Mouse (Mus musculus) kidney, postnatal 0 days (tissue): ENCODE measurements around the gene Tgm2. TPM values are rescaled to one million over a fixed set of nuclear protein-coding genes. Genes with fewer than 3 reads are reported as not detected.

ENCODE experiments used
- ATAC-seq: fragments of 200-750 bp; cut with Nextera tagmentation; replicated peaks from 2 replicates; pipeline ENCODE4 v1.8.0; 2017; ENCODE audit warnings: low read depth, moderate number of reproducible peaks, moderate TSS enrichment, moderate library complexity; ENCODE audit not compliant: low FRiP score
- DNase-seq: peaks from one replicate; pipeline ENCODE4 v3.0.0-alpha.2; 2016; ENCODE audit warnings: low spot score
- H3K27ac ChIP-seq: fragments of 300-500 bp; sonication (generic); 2 replicates; pipeline ENCODE4 v1.5.1; 2014; ENCODE audit warnings: mild to moderate bottlenecking
- H3K27me3 ChIP-seq: fragments of 300-500 bp; sonication (generic); 2 replicates; pipeline ENCODE4 v1.6.1; 2014; ENCODE audit warnings: low read length, mixed read lengths; ENCODE audit not compliant: insufficient read depth
- H3K36me3 ChIP-seq: fragments of 300-500 bp; sonication (generic); 2 replicates; pipeline ENCODE4 v1.6.1; 2014; ENCODE audit warnings: low read length, mixed read lengths; ENCODE audit not compliant: insufficient read depth
- H3K4me1 ChIP-seq: fragments of 300-500 bp; sonication (generic); replicated peaks from 2 replicates; pipeline ENCODE4 v1.6.1; 2014; ENCODE audit warnings: antibody characterized with exemption, low read length, mixed read lengths; ENCODE audit not compliant: insufficient read depth
- H3K4me2 ChIP-seq: fragments of 300-500 bp; sonication (generic); 2 replicates; pipeline ENCODE4 v1.6.1; 2014; ENCODE audit warnings: mild to moderate bottlenecking, low read length, moderate library complexity, mixed read lengths
- H3K4me3 ChIP-seq: fragments of 300-500 bp; sonication (generic); replicated peaks from 2 replicates; pipeline ENCODE4 v1.5.1; 2014; ENCODE audit warnings: low read depth, low read length
- H3K9ac ChIP-seq: fragments of 300-500 bp; sonication (generic); 2 replicates; pipeline ENCODE4 v1.6.1; 2014; ENCODE audit warnings: low read depth, low read length
- H3K9me3 ChIP-seq: fragments of 300-500 bp; sonication (generic); replicated peaks from 2 replicates; pipeline ENCODE4 v1.6.1; 2016; ENCODE audit warnings: low read length, inconsistent platforms, mixed read lengths
- CTCF ChIP-seq: IDR thresholded peaks from 2 replicates; pipeline ENCODE4 v1.5.1; 2016; ENCODE audit warnings: antibody characterized with exemption, low read depth, mild to moderate bottlenecking, moderate library complexity
- WGBS: fragments of 180-500 bp; shearing (Covaris S2); extraction: QIAGEN DNeasy Blood & Tissue Kit; methylation state at CpG from one replicate; pipeline ENCODE4 v1.1.7; 2014; 5-methylcytosine and 5-hydroxymethylcytosine counted together
- polyA plus RNA-seq: library from polyadenylated mRNA; unstranded; fragments of >200 nt; fragmentation: Nextera tagmentation; extraction: Ambion mirVana; gene quantifications from 2 replicates; pipeline ENCODE4 v1.2.1, GENCODE M21; 2015

Gene Tgm2
- polyA plus RNA-seq, 1 experiment from 2014 or later: 26.9 TPM

DNA sequence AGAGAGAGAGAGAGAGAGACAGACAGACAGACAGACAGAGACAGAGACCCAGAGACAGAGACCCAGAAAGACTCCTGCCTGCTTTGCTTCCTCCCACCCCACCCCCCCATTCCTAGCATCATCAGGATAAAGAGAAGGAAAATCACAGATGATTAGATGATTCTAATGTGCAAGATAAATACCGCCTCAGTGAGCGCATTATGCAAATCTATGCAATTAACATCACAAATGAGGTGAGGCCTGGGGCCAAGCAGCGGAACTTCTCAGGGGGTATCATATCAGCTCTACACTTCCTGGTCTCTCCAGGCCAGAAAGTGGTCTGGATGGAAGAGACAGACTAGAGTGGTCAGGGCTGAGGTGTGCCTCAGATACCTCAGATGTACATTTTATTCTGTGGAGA is 31.3 kb upstream of the Tgm2 start:
- ATAC-seq: no peak
- DNase-seq: no peak
- Histone ChIP-seq H3K27ac (peak overlapping the region; percentile 25; the same call in 1 of the 2 replicates), H3K27me3 (no peaks in the 10 kb centered on the region), H3K36me3 (no peaks in the 10 kb centered on the region), H3K4me1 (peaks cover 15% of the 10 kb centered on the region; the same call in 1 of the 2 replicates), H3K9me3 (no peaks in the 10 kb centered on the region), H3K9ac (no peak overlapping the region), H3K4me3 (no peak overlapping the region), H3K4me2 (no peak overlapping the region)
- WGBS: 80% methylated on average over 3 of the region's 3 CpGs
- TF ChIP-seq CTCF: no peak

GRCm38 (mm10) chr2:158176763-158177162 is 30.5 kb upstream of the Tgm2 start:
- no peak; the same call in 1 of the 2 replicates for TF ChIP-seq CTCF
- no peaks in the 10 kb centered on the region for H3K36me3 ChIP-seq
- H3K4me1 ChIP-seq: peaks cover 15% of the 10 kb centered on the region; the same call in 1 of the 2 replicates
- DNase-seq (no peak), ATAC-seq (no peak)
- H3K9me3 ChIP-seq: no peaks in the 10 kb centered on the region
- no peak overlapping the region for H3K9ac ChIP-seq
- H3K27me3 ChIP-seq: no peaks in the 10 kb centered on the region
- no peak overlapping the region for H3K4me3 ChIP-seq
- H3K4me2 ChIP-seq: no peak overlapping the region
- WGBS: 93% methylated on average over 9 of the region's 9 CpGs
- no peak overlapping the region for H3K27ac ChIP-seq

DNA sequence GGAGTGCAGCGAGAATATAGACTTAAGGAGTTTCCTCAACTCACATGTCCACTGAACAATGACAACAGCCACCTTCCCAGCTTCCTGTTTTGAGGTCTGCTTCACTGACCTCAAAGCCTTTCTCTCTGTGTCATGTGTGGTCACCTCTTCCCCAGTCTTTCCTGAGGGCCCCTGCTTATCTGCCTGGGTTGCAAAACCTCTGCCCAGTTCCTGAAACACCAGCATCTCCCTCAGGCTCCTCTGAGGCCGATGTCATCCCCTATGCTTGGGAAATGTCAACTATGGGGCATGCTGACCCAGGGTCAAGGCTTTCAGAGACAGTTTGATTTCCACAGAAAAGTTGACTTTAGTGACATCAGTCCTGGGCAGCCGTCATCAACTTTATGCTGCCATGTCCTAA is 29.2 kb upstream of the Tgm2 start:
- ATAC-seq (no peak), DNase-seq (peak; percentile 27)
- no peak overlapping the region for H3K4me2 ChIP-seq
- H3K9ac ChIP-seq: no peak overlapping the region
- no peak for TF ChIP-seq CTCF
- peaks cover 15% of the 10 kb centered on the region; the same call in 1 of the 2 replicates for H3K4me1 ChIP-seq
- H3K27ac ChIP-seq: no peak overlapping the region
- no peaks in the 10 kb centered on the region for H3K36me3 ChIP-seq
- WGBS: 51% methylated on average over 3 of the region's 3 CpGs
- no peaks in the 10 kb centered on the region for H3K27me3 ChIP-seq
- no peaks in the 10 kb centered on the region for H3K9me3 ChIP-seq
- H3K4me3 ChIP-seq: no peak overlapping the region

GRCm38 (mm10) chr2:158174958-158175357 is 28.7 kb upstream of the Tgm2 start:
- Histone ChIP-seq H3K9me3 (no peaks in the 10 kb centered on the region), H3K9ac (no peak overlapping the region), H3K36me3 (no peaks in the 10 kb centered on the region), H3K4me1 (peaks cover 14% of the 10 kb centered on the region; the same call in 1 of the 2 replicates), H3K4me2 (no peak overlapping the region), H3K27ac (no peak overlapping the region), H3K4me3 (no peak overlapping the region), H3K27me3 (no peaks in the 10 kb centered on the region)
- DNase-seq (no peak), ATAC-seq (no peak)
- TF ChIP-seq CTCF: no peak
- 81% methylated on average over 15 of the region's 15 CpGs for WGBS

DNA sequence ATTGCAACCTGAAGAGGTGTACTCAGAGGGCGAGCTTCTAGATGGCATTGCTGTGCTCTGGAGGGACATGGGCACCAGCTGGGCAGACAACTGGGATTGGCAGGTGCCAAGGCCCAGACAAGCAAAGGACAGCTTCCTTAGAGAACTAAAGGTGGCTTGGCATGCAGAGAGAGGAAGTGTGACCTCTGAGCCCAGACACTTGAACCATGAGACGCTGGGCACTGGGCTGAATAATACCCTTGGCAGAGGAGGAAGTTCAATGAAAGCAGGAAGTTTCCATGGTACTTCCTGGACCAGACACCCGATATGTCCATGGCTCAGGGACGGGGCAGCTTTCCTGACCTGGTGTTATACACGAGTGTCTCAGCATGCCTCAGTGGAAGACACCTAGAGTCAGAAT is 28.2 kb upstream of the Tgm2 start:
- DNase-seq: no peak
- Histone ChIP-seq H3K4me3 (no peak overlapping the region), H3K27me3 (no peaks in the 10 kb centered on the region), H3K4me2 (no peak overlapping the region), H3K9ac (no peak overlapping the region), H3K27ac (no peak overlapping the region), H3K4me1 (peaks cover 9% of the 10 kb centered on the region; the same call in 1 of the 2 replicates), H3K36me3 (no peaks in the 10 kb centered on the region), H3K9me3 (no peaks in the 10 kb centered on the region)
- 59% methylated on average over 5 of the region's 5 CpGs for WGBS
- no peak for TF ChIP-seq CTCF
- no peak for ATAC-seq

GRCm38 (mm10) chr2:158170394-158170793 is 24.2 kb upstream of the Tgm2 start:
- no peaks in the 10 kb centered on the region for H3K27me3 ChIP-seq
- H3K27ac ChIP-seq: no peak overlapping the region
- H3K4me1 ChIP-seq: peaks cover 15% of the 10 kb centered on the region
- no peak overlapping the region for H3K9ac ChIP-seq
- no peak for ATAC-seq
- no peak overlapping the region for H3K4me3 ChIP-seq
- no peak for TF ChIP-seq CTCF
- no peak for DNase-seq
- no peaks in the 10 kb centered on the region for H3K36me3 ChIP-seq
- H3K4me2 ChIP-seq: no peak overlapping the region
- H3K9me3 ChIP-seq: no peaks in the 10 kb centered on the region
- WGBS: 84% methylated on average over 2 of the region's 2 CpGs

DNA sequence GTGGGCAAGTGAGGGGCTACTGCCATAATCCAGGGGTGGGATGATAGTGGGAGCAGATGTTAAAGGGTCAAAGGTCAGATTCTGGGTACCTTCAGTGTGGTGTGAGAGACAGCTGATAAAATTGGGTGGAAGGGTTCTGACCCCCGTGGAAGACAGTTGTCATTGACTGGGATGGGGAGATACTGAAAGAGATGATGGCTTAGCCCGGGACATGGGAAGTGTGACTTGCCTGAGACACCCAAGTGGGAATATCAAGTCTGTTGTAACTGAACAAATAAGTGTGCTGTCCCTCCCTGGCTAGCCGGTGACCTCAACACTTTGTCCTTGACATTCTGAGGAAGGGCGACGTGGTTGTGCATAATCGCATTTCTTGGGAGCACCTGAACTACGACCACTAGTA is 23.5 kb upstream of the Tgm2 start:
- 85% methylated on average over 7 of the region's 7 CpGs for WGBS
- Histone ChIP-seq H3K4me3 (no peak overlapping the region), H3K4me1 (peaks cover 15% of the 10 kb centered on the region), H3K36me3 (no peaks in the 10 kb centered on the region), H3K4me2 (no peak overlapping the region), H3K9me3 (no peaks in the 10 kb centered on the region), H3K27me3 (no peaks in the 10 kb centered on the region), H3K27ac (no peak overlapping the region), H3K9ac (no peak overlapping the region)
- DNase-seq: no peak
- no peak for ATAC-seq
- TF ChIP-seq CTCF: no peak
